ENCODE assay signal across 8 mouse cellular contexts in genomic region chr2:90679061-90679810, GRCm38 (mm10). TPM values are rescaled to one million over a fixed set of nuclear protein-coding genes. Genes with fewer than 3 reads are reported as not detected.
A peak's percentile ranks its signal among the peaks of the same experiment; 100 is the strongest.
DNase-seq lines count a peak whose midpoint lies in the region; ATAC-seq lines count a peak whose summit lies in the region.

No protein-coding gene starts in this region.

- no peaks in the 10 kb centered on the region for H3K27me3 ChIP-seq in heart, embryonic 10.5 days (ENCODE audit: insufficient read depth, poor library complexity, severe bottlenecking)
- no peaks in the 10 kb centered on the region for H3K27me3 ChIP-seq in kidney, embryonic 15.5 days

- H3K27ac ChIP-seq in heart, embryonic 10.5 days: peak overlapping the region; percentile 92
- peak overlapping the region; percentile 98 for H3K27ac ChIP-seq in kidney, embryonic 15.5 days

- H3K4me2 ChIP-seq in kidney, embryonic 15.5 days: peak overlapping the region; percentile 64

- DNase-seq in B cell, adult 2 months: peak; percentile 97 to 98
- DNase-seq in brain, adult 2 months (ENCODE audit: low read depth, low spot score): peak; percentile 94
- DNase-seq in heart, embryonic 10.5 days (ENCODE audit: low spot score): peak; percentile 98
- DNase-seq in liver: peak; percentile 94
- DNase-seq in spleen, postnatal 4 days (ENCODE audit: low spot score in 2 of 2): peak; percentile 94 to 98

- peaks cover 14% of the 10 kb centered on the region for H3K4me1 ChIP-seq in heart, embryonic 10.5 days
- peaks cover 14% of the 10 kb centered on the region for H3K4me1 ChIP-seq in kidney, embryonic 15.5 days

- H3K9ac ChIP-seq in kidney, embryonic 15.5 days: peak overlapping the region; percentile 71

- no peaks in the 10 kb centered on the region for H3K9me3 ChIP-seq in heart, embryonic 10.5 days
- H3K9me3 ChIP-seq in kidney, embryonic 15.5 days (replicated peaks): no peaks in the 10 kb centered on the region

- H3K36me3 ChIP-seq in heart, embryonic 10.5 days: peaks cover 22% of the 10 kb centered on the region
- peaks cover 21% of the 10 kb centered on the region for H3K36me3 ChIP-seq in kidney, embryonic 15.5 days

- under 1% methylated on average over 63 of the region's 63 CpGs for WGBS in heart, embryonic 10.5 days
- WGBS in kidney, embryonic 15.5 days: under 1% methylated on average over 63 of the region's 63 CpGs

- peak overlapping the region; percentile 82 for H3K4me3 ChIP-seq in heart, embryonic 10.5 days
- peak overlapping the region; percentile 83 for H3K4me3 ChIP-seq in kidney, embryonic 15.5 days (replicated peaks)

- peak; percentile 96 for ATAC-seq in erythroblast, adult 5-6 weeks (replicated peaks; ENCODE audit: low FRiP score, poor library complexity, severe bottlenecking)
- peak; percentile 98 for ATAC-seq in kidney, embryonic 15.5 days (replicated peaks; ENCODE audit: low FRiP score)
- ATAC-seq in monocyte, adult 5-6 weeks (replicated peaks; ENCODE audit: insufficient number of reproducible peaks, low FRiP score, low TSS enrichment, poor library complexity, severe bottlenecking): peak; percentile 91

RNA-seq across cellular contexts. Expression of gene Nup160, which starts 2.2 kb away (rescaled TPM):
- 23.6 and 64.4 TPM in 2 replicates for total RNA-seq in erythroblast, adult 5-6 weeks (2015; ENCODE audit: low replicate concordance)
- 23.7 and 37.6 TPM in 2 replicates for total RNA-seq in erythroblast, adult 5-6 weeks (2017; ENCODE audit: low replicate concordance)
- polyA plus RNA-seq in heart, embryonic 10.5 days (2016; fragmentation: Nextera tagmentation; extraction: Ambion mirVana): 45.3 and 49.2 TPM in 2 replicates
- polyA plus RNA-seq in kidney, embryonic 15.5 days (2015; fragmentation: Nextera tagmentation; extraction: Ambion mirVana): 49.3 and 55.1 TPM in 2 replicates
- 14.9 to 37.4 TPM (median 36.5 TPM) in 3 replicates for total RNA-seq in monocyte, adult 5-6 weeks (2017)

Comparison
In these comparisons a context has a peak if more than half of its experiments do, and no peak if none do; other contexts are left out.
1. Peak in every context shown above with its lines: DNase-seq, ATAC-seq, H3K4me3 ChIP-seq and H3K27ac ChIP-seq.